Mouse (Mus musculus) megakaryocyte progenitor cell, adult 5-6 weeks (primary cell): ENCODE measurements around the gene Plekho1. TPM values are rescaled to one million over a fixed set of nuclear protein-coding genes. Genes with fewer than 3 reads are reported as not detected.

Experiments used
- ATAC-seq: replicated peaks from 2 replicates; pipeline ENCODE4 v1.8.0; 2016; ENCODE audit warnings: mild to moderate bottlenecking, moderate TSS enrichment, inconsistent platforms; ENCODE audit not compliant: poor library complexity
- total RNA-seq, 2 experiments: library from RNA; stranded (forward) in 1 of 2; stranded (reverse) in 1 of 2; fragments of 157-497, 149-512 nt in 1 of 2; fragments of 200-1000 nt in 1 of 2; gene quantifications; 2 replicates each; pipeline versions ENCODE4 v1.2.3 to v1.2.4; 2015 to 2017

The Plekho1 gene
- total RNA-seq, 2 experiments from 2014 or later = 22.1 to 24.7 TPM

DNA sequence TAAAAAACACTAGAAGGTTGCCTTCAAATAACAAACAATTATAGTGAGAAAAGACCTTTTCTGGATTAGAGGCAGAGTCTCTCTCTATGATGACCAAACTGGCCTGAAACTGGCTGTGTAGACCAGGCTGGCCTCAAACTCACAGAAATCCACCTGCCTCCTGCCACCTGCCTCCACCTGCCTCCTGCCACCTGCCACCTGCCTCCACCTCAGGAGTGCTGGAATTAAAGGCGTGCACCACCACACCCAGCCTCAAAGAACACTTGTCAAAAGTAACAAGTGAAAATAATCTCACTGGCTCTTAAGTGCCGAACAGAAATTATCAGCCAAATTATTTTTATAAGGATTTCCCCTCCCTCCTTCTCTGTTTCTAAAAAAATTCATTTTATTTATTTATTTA lies 19.9 kb upstream of the Plekho1 start:
- no peak for ATAC-seq

DNA sequence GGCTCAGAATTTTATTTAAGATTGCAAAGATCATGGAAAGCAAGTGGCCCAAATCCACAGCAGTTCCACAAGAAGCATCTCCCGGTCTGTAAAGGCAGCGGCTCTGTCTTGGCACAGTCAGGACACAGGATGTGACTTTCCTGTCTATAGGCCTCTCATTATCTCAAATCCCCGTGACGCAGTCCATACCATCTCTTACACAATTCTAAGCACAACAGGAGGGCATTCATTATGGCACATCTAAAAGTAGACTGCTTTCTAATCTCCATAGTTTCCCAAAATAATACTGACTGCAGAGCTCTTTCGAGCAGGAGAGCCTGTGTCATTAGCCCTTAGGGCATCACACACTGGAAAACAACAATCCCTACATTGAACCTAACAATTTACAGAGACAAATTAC lies 17.0 kb upstream of the Plekho1 start:
- ATAC-seq = no peak

DNA sequence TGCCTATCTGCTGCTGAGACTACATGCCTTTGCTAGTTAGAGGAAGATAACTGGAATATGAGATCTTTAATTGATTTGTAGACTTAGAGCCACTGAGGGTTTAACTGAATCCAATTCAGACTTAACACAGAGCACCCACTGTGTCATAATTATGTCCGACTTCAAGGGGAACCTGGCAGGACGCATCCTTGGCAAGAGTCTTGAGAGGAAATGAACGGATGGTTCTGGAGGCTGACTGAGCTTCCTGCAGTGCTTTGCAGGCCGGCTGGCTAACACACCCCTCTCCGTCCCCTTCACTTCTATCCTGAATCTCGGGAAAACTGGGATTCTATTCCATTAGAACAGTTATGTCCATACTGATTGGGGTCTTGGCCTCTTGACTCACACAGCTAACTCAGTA lies 12.7 kb upstream of the Plekho1 start:
- ATAC-seq = no peak

- ATAC-seq = no peak
These were observed 5.8 kb upstream of the Plekho1 start for GRCm38 (mm10) chr3:96001560-96001959.

- peak; percentile 34 for ATAC-seq
These were observed 5.2 kb upstream of the Plekho1 start for GRCm38 (mm10) chr3:96000921-96001501.

GRCm38 (mm10) chr3:96000080-96000632 lies 4.4 kb upstream of the Plekho1 start:
- no peak for ATAC-seq

- peak; percentile 81 for ATAC-seq
These were observed 3.7 kb upstream of the Plekho1 start for GRCm38 (mm10) chr3:95999308-96000079.

DNA sequence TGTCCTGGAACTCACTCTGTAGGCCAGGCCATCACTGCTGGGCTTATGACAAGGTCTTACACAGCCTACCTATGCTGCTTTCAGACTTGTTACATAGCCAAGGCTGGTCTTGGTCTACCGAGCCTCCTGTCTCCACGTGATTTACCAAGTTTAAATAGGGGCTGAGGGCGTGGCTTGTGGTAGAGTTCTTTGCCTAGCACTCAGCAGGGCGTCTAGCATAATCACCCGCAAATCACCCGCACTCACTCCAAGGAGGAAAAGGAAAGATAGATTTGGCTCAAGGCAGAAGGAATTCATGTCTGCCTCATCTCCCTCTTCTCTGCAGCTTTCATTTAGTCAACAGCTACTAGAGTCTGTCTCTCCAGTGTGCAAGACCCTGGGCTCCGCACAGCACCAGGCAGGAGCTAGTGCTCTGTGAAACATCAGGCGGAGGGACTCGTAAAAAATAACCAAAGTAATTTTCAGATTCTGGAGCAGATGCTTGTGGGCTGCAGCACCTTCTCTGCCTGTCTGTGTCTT lies 1.5 kb upstream of the Plekho1 start:
- ATAC-seq = peak; percentile 26

DNA sequence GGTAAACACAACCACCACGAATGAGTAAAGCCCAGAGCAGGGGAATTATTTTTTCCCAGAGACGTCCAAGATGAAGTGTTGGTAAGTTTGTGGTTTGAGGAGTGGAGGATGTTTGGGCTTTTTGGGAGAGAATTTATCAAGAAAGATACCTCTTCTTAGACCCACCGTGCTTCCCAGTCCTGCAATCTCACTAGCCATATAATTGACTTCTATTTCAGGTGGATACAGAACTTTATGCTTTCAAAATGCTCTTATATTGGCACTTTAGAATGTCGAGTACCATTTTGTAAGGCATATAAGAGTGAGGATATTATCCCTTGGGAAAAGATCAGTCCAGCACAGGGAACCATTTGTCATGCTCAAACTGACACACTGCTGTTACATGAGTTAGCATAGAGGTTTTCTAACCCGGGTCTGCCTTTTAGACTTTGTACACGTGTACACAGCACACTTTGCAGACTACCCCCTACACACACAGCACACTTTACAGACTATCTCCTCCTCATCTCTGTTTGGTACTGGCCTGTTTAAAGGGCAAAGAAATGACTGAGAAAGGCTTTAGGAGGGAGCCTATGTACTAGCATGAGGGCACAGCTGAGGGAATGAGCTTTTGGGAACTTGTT lies 761 bp upstream of the Plekho1 start:
- no peak for ATAC-seq

DNA sequence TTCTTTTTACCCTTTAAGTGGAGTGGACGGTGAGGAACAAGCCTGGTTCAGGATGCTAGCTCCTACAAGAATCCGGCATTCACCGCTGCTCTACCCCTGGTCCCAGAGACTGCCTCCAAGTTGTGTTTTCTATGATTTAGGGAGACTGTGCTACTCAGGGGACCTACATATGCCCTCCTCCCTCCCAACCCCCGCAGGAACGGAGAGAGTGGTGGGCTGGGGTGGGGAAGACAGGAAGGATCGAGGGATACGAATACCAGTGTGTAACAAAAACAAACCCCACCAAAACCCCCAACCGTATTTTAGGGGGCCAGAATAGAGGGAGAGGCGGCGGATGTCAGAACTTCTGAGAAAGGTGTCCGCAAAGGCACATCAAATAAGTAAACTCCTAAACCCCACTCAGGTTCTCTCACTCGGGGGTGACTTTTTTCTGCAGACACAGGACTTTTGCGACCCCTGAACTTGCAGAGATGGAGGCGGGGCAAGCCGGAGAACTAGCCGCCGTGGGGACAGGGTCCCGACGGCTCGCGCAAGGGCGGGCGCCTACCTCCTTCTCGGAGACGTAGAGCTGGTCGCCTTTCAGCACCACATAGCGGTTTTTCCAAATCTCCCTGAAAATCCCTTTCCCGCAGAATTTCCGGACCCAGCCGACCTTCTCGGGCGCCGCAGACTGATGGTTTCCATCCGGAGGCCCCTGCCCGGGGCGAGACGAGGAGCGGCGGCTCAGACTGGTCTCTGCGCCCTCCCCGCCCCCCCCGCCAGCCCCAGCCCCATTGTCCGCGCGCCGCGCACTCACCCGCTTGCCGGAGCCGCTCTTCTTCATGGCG lies 613 bp downstream of the Plekho1 start:
- no peak for ATAC-seq

GRCm38 (mm10) chr3:95994381-95994846 lies 1.4 kb downstream of the Plekho1 start:
- ATAC-seq = 0 out of 2 replicates have a peak, but pooled peaks have one; percentile 10

DNA sequence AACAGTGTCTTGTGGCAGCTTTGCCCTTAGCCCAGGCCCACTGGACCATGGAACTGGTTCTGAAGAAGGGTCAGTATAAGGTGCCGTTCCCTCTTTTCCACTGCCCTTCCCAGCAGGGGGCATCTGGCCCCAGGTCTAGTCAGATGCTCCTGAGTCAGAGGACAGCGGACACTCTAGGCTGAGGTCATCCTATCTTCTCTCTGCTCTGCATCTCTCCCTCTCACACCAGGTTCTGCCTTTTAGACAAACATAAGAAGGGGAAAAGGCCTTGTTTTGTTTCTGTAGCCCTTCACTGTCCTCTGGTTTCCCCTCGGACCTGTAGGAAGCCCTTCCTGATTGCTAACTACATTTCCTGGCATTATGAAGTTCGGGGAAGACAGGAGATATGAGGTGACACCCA lies 1.9 kb downstream of the Plekho1 start:
- ATAC-seq = no peak

GRCm38 (mm10) chr3:95992990-95993603 lies 2.7 kb downstream of the Plekho1 start:
- no peak for ATAC-seq

GRCm38 (mm10) chr3:95990413-95990941 lies 5.3 kb downstream of the Plekho1 start:
- ATAC-seq = peak; percentile 54

GRCm38 (mm10) chr3:95988969-95989368 lies 6.8 kb downstream of the Plekho1 start:
- no peak for ATAC-seq

- no peak for ATAC-seq
These were observed 7.7 kb downstream of the Plekho1 start for GRCm38 (mm10) chr3:95988138-95988537.

- peak; percentile 68 for ATAC-seq
These were observed 8.3 kb downstream of the Plekho1 start for GRCm38 (mm10) chr3:95987386-95988110.

DNA sequence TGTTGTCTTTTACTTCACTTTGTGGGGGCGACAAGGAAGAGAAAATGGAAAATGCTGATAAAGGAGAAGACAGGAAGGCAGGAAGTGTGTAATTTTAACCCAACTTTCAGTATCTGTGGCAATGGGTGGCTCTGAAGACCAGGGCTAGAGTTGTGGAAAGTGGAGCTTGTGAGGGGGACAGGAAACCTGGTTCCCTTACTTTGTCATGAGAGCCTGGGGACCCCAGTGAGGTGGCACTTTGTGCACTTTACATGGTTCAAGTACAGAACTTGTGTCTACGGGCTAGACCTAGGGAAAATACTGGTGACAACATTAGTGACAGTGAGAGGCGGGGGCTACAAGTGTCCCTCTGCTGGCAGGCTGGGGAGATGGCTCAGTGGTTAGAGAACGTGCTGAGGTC lies 8.8 kb downstream of the Plekho1 start:
- ATAC-seq = no peak

GRCm38 (mm10) chr3:95986001-95986622 lies 9.7 kb downstream of the Plekho1 start:
- peak; percentile 43 for ATAC-seq
